Mouse (Mus musculus) kidney, postnatal 14 days (tissue): ENCODE measurements around the gene Rasef.
"Not testable (repeated sequence)": the region's sequence is repeated elsewhere in the genome, so short reads cannot be mapped to it uniquely, and the experiment has no call there.

Source experiments
- DNase-seq: peaks from one replicate; pipeline ENCODE4 v3.0.0; 2022; ENCODE audit warnings: mixed read lengths

Gene Rasef

DNA sequence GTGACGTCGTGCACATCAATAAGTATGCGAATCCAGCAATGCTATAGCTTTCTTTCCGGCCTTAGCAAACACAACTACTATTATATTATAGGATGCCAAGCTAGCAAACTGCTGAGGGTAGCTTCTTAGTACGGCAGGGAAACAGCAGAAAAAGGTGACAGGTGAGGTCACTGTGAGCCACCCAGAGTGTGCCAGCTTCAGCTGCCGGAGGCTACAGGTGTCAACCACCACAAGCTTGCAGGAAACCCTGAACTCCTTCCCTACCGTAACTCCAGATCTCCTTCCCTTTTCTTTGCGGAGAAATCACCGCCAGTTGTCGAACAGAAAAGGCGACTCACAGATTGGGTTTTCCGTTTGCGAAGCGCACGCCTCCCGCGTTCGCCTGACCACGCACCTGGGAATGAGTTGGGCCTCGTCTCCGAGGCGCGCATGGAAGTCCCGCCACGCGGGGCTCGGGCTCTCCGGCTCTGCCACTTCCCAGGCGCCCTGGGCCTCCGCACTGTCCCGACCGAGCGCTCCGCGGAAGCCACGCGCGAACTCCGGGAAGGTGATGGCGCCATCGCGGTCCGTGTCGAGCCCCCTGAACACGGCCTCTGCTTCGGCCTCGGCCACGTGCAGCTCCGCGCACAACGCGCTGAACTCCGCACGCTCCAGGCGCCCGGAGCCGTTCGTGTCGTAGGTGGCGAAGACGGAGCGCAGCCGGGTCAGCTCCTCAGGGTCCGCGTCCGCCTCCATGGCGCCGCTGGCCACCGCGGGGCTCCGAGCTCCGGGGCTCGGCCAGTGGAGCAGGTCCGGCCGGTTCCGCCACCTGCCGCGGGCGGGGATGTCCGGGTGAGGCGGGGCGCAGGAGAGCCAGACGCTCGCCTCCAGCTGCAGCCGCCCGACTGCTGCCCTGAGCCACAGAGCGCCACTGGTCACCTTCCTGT, at the start of gene Rasef:
Gene Rasef, minus strand, starts transcription at position 735 of the 926 bp plus-strand sequence.
- DNase-seq: peak; percentile 63

DNA sequence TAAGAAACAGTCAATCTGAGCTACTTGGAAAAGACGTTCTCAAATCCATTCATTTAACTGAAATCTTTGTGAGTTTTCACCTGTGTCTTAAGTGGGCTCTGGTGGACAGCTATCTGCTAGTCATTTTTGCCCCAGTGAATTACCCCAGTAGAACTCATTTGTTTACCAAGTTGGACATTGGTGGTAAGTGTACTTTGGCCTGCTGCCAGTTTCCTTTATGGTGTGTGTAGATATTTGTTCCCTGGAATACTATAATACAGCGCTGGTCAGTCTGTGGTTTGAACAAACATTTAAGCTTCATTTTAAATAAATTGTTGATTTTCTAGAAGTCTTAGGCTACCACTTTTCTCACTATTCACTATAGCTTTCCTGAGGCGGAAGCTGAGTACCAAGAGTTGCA, 35.8 kb upstream of the Rasef start:
- no peak for DNase-seq

DNA sequence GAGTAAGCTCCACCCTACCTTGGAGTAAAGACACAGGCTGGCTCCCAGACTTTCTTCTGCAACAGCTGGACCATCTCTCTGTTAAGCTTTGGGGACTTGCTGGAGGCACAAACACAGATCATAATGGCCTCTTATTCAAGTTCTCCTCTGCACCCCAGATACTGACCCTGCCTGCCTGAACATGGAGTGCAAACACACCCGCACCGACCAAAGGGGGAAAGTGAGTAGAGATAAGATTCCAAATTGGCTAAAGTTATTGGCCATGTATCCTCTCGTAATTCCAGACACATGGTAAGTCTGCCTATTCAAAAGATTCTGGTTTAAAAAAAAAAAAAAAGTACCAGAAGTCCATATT, 369 bp upstream of the Rasef start:
- no peak for DNase-seq

DNA sequence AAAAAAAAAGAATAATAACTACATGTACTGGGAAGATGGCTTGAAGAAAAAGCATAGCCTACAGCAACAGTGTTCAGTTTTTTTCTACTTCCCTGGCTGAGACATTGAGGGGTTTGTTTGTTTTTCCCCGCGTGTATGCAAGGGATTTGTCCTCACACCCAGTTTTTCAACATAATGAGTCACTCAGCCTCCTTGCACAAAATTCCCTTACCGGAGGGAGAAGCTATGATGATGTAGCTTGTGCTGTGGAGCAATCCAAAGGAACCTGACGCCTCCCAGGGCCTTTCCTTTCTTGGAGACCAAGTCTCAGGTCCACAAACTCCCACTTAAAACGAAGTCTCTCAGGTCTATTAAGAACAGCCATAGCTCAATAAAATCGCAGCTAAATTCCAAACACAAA, 1.3 kb downstream of the Rasef start:
- DNase-seq: no peak

DNA sequence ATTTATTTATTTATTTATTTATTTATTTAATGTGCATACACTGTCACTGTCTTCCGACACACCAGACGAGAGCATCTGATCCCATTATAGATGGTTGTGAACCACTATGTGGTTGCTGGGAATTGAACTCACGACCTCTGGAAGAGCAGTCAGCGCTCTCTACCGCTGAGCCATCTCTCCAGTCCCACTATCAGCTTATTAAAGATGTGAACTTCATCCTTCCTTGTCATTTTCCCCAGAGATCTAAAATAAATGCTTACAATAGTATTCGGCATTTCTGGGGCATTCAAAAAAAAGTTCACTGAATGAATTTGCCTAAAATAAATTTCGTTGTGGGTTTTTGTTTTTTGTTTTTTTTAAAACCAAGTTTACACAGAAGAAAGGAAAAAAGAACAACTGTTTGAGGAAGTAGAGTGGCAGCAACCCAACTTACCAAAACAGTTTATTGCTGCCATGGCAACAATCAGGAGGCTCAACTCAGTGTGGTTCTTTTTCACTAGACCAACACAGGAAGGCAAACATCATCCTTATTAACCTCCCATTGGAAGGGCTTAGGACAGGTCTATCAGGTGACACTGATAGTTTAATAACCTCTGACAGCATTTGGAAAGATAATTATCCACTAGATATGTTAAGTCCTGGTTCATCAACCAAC, 2.6 kb downstream of the Rasef start:
- DNase-seq: no peak

DNA sequence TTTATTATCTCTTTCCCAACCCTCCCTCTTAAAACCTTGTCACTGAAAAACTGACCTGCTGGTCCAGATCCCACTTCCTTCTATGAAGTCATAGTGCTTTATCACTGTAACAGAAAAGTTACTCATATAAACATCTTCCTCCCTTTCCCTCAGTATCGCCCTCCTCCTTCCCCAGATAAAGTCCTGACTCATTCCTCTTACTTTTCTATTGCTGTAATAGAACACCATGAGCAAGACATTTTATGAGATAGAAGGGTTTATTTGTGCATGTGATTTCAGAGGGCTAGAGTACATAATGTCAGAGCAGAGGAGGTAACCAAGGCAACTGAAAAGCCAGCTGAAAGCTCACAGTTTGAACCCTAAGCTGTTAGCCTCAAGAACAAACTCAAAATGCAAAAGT, 6.6 kb downstream of the Rasef start:
- DNase-seq: no peak

DNA sequence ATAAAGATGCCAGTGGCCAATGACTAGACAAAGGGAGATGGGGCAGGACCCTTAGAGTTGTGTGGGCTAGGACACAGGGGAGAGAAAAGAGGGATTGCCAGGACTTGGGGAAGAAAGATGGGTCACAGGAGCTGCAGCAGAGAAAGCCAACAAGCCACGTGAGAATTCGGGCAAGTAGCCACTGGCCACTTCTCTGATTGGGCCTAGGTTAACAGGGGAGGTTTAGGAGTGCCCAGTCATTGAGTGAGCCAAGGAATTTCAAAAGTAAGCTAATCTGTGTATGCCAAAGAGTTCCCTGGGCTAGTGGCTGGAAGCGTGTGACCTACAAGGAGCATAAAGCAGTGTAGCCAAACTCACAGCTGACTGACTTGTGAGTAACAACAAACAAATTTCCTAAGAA, 9.7 kb downstream of the Rasef start:
- no peak for DNase-seq

DNA sequence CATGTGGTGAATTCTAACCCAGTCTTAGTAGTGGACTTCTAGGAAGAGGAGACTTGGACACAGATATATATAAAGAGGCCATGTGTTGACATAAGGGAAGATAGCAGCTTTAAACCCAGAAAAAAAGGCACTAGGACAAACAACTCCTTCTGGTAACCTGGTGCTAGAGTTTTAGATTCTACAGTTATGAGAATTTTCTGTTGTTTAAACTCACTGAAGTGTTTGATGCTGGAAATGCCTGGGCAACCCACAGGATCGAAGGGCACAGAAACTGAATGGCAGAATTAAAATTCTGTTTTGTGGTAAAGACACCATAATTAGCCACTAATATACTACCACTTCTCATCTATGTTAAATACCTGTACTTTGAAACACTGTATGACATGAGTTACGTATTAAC, 15.5 kb downstream of the Rasef start:
- no peak for DNase-seq

DNA sequence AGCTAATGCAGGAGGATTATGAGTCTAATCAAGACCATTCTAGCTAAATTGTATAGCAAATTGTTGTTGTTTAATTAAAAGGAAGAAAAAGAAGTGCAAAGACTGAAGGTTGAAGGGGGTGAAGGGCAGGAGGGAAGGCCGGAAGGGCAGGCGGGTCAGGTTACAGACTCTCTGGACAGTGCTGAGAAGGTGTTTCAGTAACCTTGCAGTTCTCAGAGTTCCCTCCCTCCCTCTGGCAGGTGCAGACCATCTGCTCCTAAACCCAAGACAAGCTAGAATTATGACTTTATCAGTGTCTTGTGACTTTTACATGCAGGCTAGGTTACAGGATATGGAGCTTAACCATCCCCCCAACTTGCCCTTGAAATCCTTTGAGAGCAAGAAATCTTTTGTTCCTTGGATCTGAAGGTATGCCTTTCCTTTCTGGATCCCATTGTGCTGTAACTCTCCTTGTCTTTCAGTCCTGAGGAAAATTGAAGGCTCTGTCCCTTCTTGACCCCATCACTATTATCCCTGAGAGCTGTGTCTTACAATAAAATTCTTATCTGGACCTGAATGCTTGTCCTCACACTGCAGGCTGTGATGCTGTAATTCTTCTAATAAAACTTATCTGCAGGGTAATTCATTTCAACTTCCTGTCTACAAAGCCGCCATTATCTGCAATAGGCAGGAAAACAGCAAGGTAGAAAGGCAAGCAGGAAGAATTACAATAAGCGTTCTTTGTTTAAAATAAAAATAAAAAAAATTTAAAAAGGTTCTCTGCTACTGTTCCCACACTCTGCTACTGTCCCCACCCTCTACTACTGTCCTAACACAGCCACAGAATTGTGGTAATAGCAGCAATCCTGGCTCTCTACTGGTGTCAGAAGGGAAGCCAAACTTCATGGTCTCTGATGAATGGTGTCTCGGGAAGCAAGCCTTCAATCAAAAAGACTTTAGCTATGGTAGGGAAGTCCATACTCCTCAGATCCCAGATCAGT, 16.7 kb downstream of the Rasef start:
- no peak for DNase-seq

DNA sequence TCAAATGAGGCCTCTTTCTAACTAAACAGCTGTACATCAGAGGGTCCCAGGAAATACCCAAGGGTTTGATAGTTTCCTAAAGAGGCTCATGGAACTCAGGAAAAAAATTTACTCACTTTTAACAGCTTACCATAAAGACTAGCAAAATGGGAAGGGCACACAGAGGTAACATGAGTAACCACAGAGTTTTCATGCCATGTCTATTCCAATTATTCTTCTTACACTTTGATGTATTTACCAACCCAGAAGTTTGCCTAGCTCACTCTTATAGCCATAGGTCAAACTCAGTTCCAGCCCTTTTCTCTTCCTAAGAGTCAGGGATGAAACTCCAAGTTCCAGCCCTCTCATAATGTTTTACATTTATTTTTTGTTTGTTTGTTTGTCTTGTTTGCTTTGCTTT, 18.8 kb downstream of the Rasef start:
- no peak for DNase-seq

DNA sequence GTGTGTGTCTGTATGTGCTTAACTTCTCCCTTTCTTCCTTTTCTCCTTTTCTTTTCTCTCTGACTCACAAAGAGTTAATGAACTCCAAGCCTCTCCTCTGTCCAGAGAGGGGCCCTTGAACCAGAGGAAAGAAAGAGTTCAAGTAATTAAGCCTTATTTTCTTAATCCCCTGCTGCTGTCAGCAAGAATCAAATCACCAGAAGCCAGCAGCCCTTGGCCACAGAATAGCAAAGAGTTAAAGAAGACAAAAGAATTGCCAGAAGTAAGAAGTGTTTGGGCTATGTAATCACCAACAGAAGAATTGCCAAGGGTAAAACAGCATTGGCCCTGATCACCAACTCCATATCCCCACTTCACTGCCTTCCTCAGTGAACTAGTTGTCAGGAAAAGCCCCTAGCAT, 20.2 kb downstream of the Rasef start:
- no peak for DNase-seq

DNA sequence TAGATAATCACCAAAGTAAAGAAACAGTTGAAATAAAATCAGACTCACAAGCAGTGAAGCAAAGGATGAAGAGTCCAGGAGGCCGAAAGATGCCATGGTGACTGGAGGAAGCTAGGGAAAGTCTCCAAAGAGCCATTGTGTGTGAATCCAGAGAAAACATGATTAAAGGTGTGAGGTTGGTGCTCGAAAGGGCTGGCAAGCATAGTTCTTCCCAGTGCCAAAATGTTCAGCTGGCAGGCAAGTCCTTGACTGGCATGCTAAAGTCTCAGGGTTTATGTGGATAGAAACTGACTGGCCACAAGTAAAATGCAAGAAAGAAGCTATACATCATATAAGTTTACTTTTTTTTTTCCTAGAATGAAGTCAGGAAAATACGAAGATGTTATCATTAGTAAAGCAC, 22.6 kb downstream of the Rasef start:
- no peak for DNase-seq

DNA sequence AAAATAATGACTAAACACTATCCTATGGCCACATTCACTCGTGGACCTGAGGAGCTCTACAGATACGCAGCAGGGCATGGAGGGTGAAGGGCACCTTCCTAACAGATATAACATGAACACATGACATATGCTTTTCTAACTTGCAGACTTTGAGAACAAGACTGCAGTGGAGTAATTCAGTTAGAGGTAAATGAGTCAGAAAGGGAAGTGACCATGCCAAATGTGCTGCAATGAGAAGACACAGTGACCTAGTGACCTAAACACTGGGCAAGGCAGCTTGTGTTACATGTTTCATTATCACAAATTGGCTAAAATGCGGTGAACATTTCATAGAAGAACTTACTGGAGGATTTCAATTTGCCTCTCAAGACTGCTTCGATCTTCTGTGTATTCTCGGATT, 42.6 kb downstream of the Rasef start:
- DNase-seq: no peak

DNA sequence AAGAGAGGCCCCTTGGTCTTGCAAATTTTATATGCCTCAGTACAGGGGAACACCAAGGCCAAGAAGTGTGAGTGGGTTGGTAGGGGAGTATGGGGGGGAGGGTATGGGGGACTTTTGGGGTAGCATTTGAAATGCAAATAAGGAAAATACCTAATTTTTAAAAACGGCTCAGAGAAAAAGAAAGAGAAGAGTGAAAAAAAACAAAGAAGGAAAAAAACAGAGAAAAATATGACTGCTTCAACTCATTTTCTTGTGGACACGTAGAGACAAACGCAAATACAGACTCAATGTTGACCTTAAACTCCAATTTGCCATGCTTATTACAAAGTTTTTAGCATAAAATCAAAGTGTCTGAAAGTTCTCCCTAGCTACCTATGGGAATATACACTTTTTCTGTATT, 51.4 kb downstream of the Rasef start:
- no peak for DNase-seq

DNA sequence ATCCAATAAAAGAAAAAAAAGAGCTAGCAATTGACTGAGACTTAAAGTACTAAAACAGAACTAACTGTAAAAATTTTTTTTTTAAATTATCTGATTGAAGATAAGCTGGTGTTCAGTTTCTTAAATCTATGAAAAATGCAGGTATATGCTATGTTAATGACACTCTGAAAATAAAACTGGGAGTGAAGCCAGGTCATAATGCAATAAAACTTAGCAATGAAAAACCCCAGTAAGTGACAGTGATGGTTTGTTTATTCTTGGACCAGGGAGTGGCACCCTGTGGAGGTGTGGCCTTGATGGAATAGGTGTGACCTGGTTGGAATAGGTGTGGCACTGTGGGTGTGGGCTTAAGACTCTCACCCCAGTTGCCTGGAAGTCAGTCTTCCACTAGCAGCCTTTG, 71.0 kb downstream of the Rasef start:
- DNase-seq: no peak

DNA sequence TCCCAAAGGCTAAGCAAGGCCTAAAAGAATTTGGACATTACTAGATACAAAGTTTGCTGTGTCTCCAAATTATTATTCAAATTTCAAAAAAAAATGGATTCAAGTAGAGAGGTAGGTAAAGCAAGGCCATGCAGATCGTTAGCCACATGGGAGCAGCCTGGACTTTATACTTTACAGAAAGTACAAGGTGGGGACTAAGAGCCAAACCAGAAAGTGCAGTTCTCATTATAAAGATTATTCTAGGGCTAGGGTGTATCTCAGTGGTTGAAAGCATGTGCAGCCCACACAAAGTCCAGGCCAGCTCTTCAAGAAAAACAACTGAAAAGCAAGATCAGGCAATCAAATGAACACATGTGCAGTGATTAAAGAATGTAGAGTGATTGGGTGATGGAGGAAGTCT, 72.0 kb downstream of the Rasef start:
- no peak for DNase-seq

DNA sequence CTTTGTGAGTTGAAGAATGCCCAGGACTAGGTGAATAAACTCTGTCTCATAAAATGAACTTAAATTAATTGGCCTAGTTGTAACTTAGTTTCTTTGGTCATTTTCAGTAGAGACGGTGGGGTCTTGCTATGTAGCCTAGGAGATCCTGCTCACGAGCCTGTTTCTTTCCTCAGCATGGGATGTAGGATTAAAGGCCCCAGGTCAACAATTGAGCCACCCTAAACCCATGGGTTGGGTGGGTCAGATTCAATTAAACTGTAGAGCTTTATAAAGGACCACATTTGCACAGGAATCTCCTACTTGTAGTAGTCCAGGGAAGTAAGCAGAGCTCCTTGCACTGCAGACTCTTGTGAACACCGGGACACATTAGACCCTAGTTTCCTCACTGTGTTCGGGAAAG, 107.6 kb downstream of the Rasef start, which contains the start of gene Gm428:
Gene Gm428, plus strand, starts transcription at position 301 of the 400 bp plus-strand sequence.
- DNase-seq: not testable (repeated sequence)

DNA sequence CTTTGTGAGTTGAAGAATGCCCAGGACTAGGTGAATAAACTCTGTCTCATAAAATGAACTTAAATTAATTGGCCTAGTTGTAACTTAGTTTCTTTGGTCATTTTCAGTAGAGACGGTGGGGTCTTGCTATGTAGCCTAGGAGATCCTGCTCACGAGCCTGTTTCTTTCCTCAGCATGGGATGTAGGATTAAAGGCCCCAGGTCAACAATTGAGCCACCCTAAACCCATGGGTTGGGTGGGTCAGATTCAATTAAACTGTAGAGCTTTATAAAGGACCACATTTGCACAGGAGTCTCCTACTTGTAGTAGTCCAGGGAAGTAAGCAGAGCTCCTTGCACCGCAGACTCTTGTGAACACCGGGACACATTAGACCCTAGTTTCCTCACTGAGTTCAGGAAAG, 122.7 kb downstream of the Rasef start, which contains the start of gene Gm11239:
Gene Gm11239, plus strand, starts transcription at position 301 of the 400 bp plus-strand sequence.
- not testable (repeated sequence) for DNase-seq
